Mouse (Mus musculus) hindbrain, embryonic 10.5 days (tissue): ENCODE measurements around the gene Trpm5. TPM values are rescaled to one million over a fixed set of nuclear protein-coding genes. Genes with fewer than 3 reads are reported as not detected.
A peak's percentile ranks its signal among the peaks of the same experiment; 100 is the strongest.

Source experiments
- DNase-seq: peaks from one replicate; pipeline ENCODE4 v3.0.0-alpha.2; 2017; ENCODE audit warnings: low spot score
- H3K27ac ChIP-seq: fragments of 300-500 bp; sonication (generic); 2 replicates; pipeline ENCODE4 v1.5.1; 2016; ENCODE audit warnings: mild to moderate bottlenecking, moderate library complexity
- H3K27me3 ChIP-seq: fragments of 300-500 bp; sonication (generic); 2 replicates; pipeline ENCODE4 v1.6.1; 2016; ENCODE audit warnings: mild to moderate bottlenecking; ENCODE audit not compliant: poor library complexity, insufficient read depth, severe bottlenecking
- H3K36me3 ChIP-seq: fragments of 300-500 bp; sonication (generic); 2 replicates; pipeline ENCODE4 v1.6.1; 2016; ENCODE audit warnings: mild to moderate bottlenecking, moderate library complexity
- H3K4me1 ChIP-seq: fragments of 300-500 bp; sonication (generic); replicated peaks from 2 replicates; pipeline ENCODE4 v1.6.1; 2016; ENCODE audit warnings: mild to moderate bottlenecking
- H3K4me3 ChIP-seq: fragments of 300-500 bp; sonication (generic); 2 replicates; pipeline ENCODE4 v1.5.1; 2016; ENCODE audit warnings: mild to moderate bottlenecking, moderate library complexity
- H3K9me3 ChIP-seq: fragments of 300-500 bp; sonication (generic); 2 replicates; pipeline ENCODE4 v1.6.1; 2016; ENCODE audit warnings: mild to moderate bottlenecking, moderate library complexity
- WGBS: fragments of 180-500 bp; shearing (Covaris S2); methylation state at CpG from one replicate; pipeline ENCODE4 v1.1.7; 2016; 5-methylcytosine and 5-hydroxymethylcytosine counted together
- polyA plus RNA-seq: library from polyadenylated mRNA; unstranded; fragments of >200 nt; fragmentation: Nextera tagmentation; extraction: Ambion mirVana; gene quantifications from 2 replicates; pipeline ENCODE4 v1.2.1, GENCODE M21; 2016

Gene Trpm5
- polyA plus RNA-seq, 1 experiment from 2014 or later = 0.55 TPM

DNA sequence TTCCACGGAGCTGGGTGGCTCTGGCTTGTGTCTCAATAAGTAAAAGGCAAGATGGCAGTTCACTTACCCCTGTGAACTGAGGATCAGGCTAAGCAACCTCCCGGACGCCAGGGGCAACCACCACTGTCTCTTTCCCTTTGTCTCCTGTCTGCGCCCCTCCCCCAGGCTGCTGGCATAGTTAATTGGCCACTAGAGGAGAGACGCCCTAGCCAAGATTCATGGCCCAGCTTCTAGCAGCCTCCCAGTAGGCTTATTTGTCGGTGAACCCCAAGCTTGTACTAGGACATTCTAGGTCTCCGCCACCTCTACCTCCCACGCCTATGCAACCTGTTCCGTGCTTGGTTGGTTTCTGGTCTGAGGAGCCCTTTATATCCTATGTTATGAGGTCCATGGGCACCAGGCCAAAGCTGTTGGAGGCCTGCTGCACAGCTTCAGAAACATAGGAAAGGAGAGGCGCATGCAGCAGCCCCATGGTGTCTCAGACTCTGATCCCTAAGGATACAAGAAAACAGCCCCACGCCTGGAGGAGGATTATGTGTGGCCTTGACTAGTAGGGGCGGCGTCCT, 26.0 kb downstream of the Trpm5 start:
- peak overlapping the region; percentile 94 for H3K4me3 ChIP-seq
- H3K27ac ChIP-seq = peak overlapping the region; percentile 94
- peaks cover 41% of the 10 kb centered on the region for H3K4me1 ChIP-seq
- WGBS = 48% methylated on average over 13 of the region's 13 CpGs
- H3K36me3 ChIP-seq = peaks cover 64% of the 10 kb centered on the region
- no peaks in the 10 kb centered on the region for H3K27me3 ChIP-seq
- peak; percentile 53 for DNase-seq
- no peaks in the 10 kb centered on the region for H3K9me3 ChIP-seq

DNA sequence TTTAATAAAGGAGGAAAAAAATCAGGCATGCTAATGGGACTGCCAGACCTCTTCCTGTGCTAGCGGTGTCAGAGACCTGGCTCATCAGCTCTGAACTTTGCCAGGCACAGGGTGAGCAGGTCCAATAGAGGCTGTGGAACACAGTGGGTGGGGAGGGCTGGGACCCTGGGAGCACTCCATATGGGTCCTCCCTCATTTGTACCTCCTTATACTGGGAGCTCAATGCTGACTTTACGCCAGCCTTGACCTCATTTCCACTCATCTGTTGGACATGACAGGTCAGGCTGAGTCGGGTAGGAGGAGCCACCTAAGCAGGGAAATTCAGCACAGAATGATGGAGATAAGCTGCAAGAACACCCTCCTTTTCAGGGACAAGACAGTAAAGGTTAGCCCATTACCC, 26.5 kb downstream of the Trpm5 start:
- peak overlapping the region; percentile 94 for H3K27ac ChIP-seq
- peaks cover 41% of the 10 kb centered on the region for H3K4me1 ChIP-seq
- H3K9me3 ChIP-seq = no peaks in the 10 kb centered on the region
- no peak for DNase-seq
- WGBS = 87% methylated on average over 3 of the region's 3 CpGs
- peaks cover 69% of the 10 kb centered on the region for H3K36me3 ChIP-seq
- H3K27me3 ChIP-seq = no peaks in the 10 kb centered on the region
- H3K4me3 ChIP-seq = peak overlapping the region; percentile 94

DNA sequence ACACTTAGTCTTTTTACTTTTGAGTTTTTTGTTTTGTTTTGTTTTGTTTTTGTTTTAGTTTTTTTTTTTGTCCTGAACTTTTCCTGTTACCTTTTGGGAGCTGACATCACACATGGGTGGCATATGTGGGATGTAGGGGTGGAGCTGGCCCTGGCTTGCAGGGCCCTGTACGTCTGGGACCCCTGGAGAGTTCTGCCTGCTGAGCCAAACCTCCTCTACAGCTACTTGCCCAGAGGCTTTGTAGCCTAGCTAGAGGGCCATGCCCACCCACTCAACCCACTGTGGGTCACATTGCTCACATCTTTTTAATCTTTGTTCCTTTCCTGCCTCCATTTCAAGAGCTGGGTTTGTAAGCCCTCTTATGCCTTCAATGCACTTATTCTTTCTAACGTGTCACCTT, 27.0 kb downstream of the Trpm5 start:
- no peaks in the 10 kb centered on the region for H3K27me3 ChIP-seq
- H3K36me3 ChIP-seq = peaks cover 73% of the 10 kb centered on the region
- 80% methylated on average over 2 of the region's 2 CpGs for WGBS
- peak overlapping the region; percentile 94 for H3K27ac ChIP-seq
- peaks cover 41% of the 10 kb centered on the region for H3K4me1 ChIP-seq
- no peaks in the 10 kb centered on the region for H3K9me3 ChIP-seq
- DNase-seq = no peak
- peak overlapping the region; percentile 94; the same call in 1 of the 2 replicates for H3K4me3 ChIP-seq

DNA sequence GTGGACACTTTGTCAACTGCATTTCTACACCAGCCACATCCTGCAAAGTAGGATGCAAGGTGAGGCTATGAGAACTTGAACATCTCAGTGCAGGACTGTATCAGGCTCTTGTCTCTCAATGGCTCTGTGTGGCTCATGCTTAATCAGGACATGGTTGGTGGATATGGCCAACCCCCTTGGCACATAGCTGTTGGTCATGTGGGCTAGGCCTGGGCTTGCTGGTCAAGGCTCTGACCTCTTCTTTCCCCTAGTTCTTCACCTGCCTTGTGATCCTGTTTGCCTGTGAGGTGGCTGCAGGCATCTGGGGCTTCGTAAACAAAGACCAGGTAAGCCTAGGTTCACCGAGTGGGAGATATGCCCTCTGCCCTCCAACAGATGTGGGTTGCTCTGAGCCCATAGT, 28.8 kb downstream of the Trpm5 start:
- H3K36me3 ChIP-seq = peaks cover 81% of the 10 kb centered on the region
- H3K27ac ChIP-seq = no peak overlapping the region
- H3K27me3 ChIP-seq = no peaks in the 10 kb centered on the region
- WGBS = 93% methylated on average over 2 of the region's 2 CpGs
- DNase-seq = no peak
- H3K4me1 ChIP-seq = peaks cover 33% of the 10 kb centered on the region
- no peak overlapping the region for H3K4me3 ChIP-seq
- H3K9me3 ChIP-seq = no peaks in the 10 kb centered on the region

DNA sequence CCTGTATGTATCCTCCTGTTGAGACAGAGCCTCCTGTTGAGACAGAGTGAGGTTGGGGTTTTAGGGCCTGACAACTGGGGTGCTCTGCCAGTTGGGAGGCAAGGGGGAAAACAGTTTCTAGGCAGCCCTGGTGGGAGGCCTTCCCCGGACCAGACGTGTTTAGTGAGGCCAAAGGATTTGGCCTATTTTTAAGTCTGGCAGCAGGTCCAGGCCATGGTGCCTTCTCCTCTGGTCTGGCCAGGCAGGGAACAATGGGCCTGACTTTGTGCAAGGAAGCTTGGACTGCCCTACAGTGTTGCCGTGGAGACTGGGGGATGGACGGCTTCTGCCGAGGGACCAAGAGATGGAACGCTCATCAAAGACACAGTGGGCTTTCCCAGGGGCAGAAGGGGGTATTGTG, 30.2 kb downstream of the Trpm5 start:
- Histone ChIP-seq H3K36me3 (peaks cover 88% of the 10 kb centered on the region), H3K4me1 (peaks cover 23% of the 10 kb centered on the region), H3K27me3 (no peaks in the 10 kb centered on the region), H3K4me3 (no peak overlapping the region), H3K9me3 (no peaks in the 10 kb centered on the region), H3K27ac (no peak overlapping the region)
- WGBS = 46% methylated on average over 6 of the region's 6 CpGs
- DNase-seq = no peak

DNA sequence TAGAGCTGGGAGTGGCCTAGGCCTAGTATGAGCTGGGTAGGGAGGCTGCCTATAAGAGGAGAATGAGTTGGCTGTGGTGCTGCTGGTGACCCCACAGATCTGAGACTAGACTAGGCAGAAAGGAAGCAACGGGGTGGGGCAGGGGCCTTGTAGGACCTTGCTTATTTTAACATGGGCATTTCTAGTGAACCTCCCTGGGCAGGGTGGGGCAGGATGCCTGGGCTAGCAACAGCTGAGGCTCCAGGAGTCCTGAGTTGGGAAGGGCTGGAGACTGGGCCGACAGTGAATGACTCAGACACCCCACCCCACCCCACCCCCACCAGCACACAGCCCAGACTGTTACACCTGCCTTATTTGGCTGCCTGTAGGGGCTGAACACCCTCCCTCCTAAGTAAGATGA, 31.7 kb downstream of the Trpm5 start:
- DNase-seq = no peak
- H3K9me3 ChIP-seq = no peaks in the 10 kb centered on the region
- no peak overlapping the region for H3K4me3 ChIP-seq
- 90% methylated on average over 2 of the region's 2 CpGs for WGBS
- H3K27me3 ChIP-seq = no peaks in the 10 kb centered on the region
- no peak overlapping the region for H3K27ac ChIP-seq
- H3K4me1 ChIP-seq = peaks cover 28% of the 10 kb centered on the region
- H3K36me3 ChIP-seq = peaks cover 96% of the 10 kb centered on the region

DNA sequence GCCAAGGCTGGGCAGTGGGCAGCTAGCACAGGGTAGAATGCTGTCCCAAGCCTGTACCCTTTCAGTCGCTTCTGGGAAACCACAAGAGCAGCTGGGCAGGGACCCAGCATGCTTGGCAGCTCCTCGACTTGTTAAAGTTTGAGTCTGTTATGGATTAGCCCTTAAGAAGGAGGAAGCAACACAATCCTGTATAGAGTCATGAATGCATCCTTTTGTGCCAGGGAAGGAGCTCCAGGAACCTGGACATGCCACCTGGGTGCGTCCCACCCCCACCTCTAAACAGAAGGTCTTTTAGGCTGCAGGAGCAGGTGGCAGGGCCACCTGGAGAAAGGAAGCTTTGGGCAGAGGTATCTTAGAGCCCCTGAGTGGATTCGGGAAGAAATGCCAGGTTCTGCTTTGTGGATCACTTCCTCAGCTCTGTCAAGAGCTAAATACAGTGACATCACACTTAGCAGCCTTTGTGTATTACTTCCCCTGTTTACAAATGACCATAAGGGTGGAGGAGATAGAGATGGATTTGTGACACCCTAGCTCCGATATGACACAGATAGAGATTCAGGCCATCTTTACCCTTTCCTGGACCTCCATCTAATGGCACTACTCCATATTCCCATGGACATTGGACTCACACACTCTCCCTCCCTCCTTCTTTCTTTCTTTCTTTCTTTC, 35.1 kb downstream of the Trpm5 start:
- Histone ChIP-seq H3K4me1 (peaks cover 55% of the 10 kb centered on the region), H3K9me3 (no peaks in the 10 kb centered on the region), H3K27me3 (no peaks in the 10 kb centered on the region), H3K4me3 (no peak overlapping the region), H3K36me3 (peaks cover 82% of the 10 kb centered on the region), H3K27ac (peak overlapping the region; percentile 51; the same call in 1 of the 2 replicates)
- 83% methylated on average over 5 of the region's 5 CpGs for WGBS
- DNase-seq = no peak

DNA sequence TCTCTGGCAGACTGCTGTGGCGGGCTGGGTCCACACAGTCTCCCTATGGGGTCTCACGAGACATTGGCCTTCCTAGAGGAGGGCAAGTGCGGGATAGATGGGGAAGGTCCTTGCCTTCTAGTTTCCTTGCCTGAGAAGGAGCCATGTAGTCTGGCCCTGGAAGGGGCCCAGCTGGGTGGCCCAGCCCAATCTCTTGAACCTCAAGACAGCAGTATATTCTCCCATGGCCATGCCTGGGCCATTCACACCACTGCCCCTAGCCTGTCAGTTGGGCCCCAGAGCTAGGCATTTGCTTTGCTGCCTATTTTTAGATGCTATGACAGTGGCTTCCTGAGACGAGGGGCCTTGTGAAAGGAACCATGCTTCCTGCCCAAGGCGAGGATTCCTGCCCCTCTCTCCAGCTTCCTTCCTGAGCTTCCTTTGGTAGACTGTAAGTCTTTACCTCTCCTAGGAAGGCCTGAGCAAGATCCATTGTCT, 36.2 kb downstream of the Trpm5 start:
- Histone ChIP-seq H3K4me1 (peaks cover 59% of the 10 kb centered on the region), H3K36me3 (peaks cover 71% of the 10 kb centered on the region), H3K27ac (0 out of 2 replicates have a peak overlapping the region, but pooled peaks have one; percentile 51), H3K4me3 (no peak overlapping the region), H3K27me3 (no peaks in the 10 kb centered on the region), H3K9me3 (no peaks in the 10 kb centered on the region)
- WGBS = 74% methylated on average over 5 of the region's 5 CpGs
- DNase-seq = no peak

DNA sequence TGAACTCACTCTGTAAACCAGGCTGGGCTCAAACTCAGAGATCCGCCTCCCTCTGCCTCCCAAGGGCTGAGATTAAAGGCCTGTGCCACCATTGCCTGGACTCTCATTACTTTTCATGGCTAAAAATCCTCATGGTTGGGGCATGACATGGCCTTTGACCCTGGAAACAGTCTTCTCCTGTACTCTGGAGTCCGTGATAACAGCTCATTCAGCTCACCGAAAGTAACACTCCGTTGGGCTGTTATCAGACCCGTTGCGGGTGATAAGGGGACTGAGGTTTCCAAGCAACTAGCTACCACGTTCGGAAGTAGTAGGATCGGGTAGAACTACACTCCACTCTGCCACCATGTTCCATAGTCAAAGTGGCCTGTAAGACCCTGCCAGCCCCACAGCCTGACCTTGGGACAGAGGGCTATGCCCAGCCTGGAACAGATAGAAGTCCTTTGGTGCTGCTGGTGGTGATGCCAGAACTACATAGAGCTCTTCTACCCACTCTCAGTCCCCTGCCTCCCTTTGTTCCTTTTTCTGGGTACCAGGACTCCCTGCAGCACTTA, 36.7 kb downstream of the Trpm5 start:
- WGBS = 83% methylated on average over 9 of the region's 9 CpGs
- no peak overlapping the region for H3K4me3 ChIP-seq
- no peak for DNase-seq
- H3K4me1 ChIP-seq = peaks cover 61% of the 10 kb centered on the region
- H3K27me3 ChIP-seq = no peaks in the 10 kb centered on the region
- 0 out of 2 replicates have a peak overlapping the region, but pooled peaks have one; percentile 51 for H3K27ac ChIP-seq
- H3K36me3 ChIP-seq = peaks cover 66% of the 10 kb centered on the region
- H3K9me3 ChIP-seq = no peaks in the 10 kb centered on the region

DNA sequence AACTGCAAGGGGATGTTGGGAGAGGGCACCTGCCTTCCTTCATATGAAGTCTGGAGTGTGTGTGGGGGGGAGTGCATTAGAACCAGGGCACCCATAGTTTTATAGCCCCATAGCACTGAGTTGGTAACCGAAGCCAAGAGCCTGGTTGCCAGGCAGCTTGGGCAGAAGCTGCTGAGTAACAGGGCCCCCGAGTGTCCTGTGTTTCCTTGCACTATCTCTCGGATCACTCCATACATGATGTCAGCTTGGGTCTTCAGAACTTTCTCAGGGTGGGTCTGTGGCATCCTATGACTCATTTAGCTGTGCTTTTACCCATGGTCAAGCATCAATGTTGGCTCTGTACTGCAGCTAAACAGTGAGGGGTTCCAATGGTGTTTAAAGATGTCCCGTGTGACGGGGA, 37.4 kb downstream of the Trpm5 start:
- 87% methylated on average over 5 of the region's 5 CpGs for WGBS
- peaks cover 59% of the 10 kb centered on the region for H3K36me3 ChIP-seq

DNA sequence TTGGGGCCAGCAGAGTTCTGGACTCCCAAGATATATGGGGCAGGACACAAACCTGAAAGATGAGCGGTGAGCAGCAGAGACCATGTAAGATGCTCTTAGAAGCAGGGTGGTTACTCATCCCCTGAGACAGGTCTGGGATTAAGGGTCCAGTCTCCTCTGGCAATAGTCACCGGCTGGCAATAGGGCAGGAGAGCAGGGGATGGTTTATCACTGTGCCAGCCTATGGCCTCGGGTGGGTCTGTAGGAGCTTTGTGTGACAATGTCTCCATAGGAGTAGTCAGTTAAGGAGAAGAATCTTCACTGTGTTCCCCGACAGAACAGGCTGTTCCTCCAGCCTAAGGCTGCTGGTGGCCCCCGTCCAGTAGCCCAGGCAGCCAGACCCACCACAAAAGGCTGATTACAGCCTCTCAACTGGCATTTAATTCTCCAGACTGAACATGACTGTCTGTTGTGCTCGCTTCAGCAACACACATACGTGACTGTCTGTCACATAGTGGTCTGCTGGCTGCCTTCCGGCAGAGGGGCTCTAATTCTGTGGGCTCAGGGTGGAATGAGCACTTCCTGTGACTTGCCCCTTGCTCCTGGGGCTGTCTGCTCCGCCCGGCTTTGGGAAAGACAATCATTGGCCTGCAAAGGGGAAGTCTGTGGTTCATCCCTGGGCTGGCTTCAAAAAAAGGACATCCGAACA, 38.8 kb downstream of the Trpm5 start:
- Histone ChIP-seq H3K4me3 (peak overlapping the region; percentile 95; the same call in 1 of the 2 replicates), H3K27me3 (no peaks in the 10 kb centered on the region), H3K36me3 (peaks cover 45% of the 10 kb centered on the region), H3K4me1 (peaks cover 70% of the 10 kb centered on the region), H3K27ac (peak overlapping the region; percentile 31; the same call in 1 of the 2 replicates), H3K9me3 (no peaks in the 10 kb centered on the region)
- 83% methylated on average over 11 of the region's 11 CpGs for WGBS
- DNase-seq = no peak

More for the DNA sequence above, 37.4 kb downstream of the Trpm5 start:
- no peak overlapping the region for H3K27ac ChIP-seq
- no peak for DNase-seq
- no peaks in the 10 kb centered on the region for H3K27me3 ChIP-seq
- H3K9me3 ChIP-seq = no peaks in the 10 kb centered on the region
- no peak overlapping the region for H3K4me3 ChIP-seq
- H3K4me1 ChIP-seq = peaks cover 67% of the 10 kb centered on the region

DNA sequence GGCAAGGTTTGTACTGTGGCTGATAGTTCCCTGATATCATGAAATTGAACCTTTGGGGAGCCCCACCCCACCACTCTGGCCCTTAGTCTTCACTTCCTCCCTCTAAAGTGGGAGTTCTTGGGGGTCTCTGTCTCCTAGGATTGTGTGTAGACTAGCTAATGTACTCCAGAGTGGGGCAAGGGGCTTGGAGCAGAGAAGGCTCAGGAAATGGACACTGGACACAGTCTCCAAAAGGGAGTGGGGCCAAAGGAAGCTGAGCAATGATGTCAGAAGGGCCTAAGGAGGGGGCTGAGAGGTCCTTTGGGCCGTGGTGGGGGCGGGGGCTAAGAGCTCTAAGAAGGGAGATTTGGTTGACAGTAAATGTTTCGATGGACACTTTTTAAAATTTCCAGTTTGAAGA, 39.4 kb downstream of the Trpm5 start:
- peaks cover 70% of the 10 kb centered on the region for H3K4me1 ChIP-seq
- H3K36me3 ChIP-seq = peaks cover 39% of the 10 kb centered on the region
- peak overlapping the region; percentile 95 for H3K4me3 ChIP-seq
- H3K27me3 ChIP-seq = no peaks in the 10 kb centered on the region; the same call in 1 of the 2 replicates
- WGBS = 91% methylated on average over 3 of the region's 3 CpGs
- H3K9me3 ChIP-seq = no peaks in the 10 kb centered on the region
- H3K27ac ChIP-seq = peak overlapping the region; percentile 42; the same call in 1 of the 2 replicates
- DNase-seq = no peak
